Mouse (Mus musculus): ENCODE measurements at regions not wholly inside any gene's neighbourhood (a gene's known extent, or its start where the extent isn't known, plus 50 kb on each side); places are given as distances from the start of the nearest gene placed in this dataset.

GRCm38 (mm10) chr4:68624025-68624342, 330.2 kb downstream of the Brinp1 start:
- TF ChIP-seq CTCF (IDR thresholded peaks at IDR 0.05), result no peak
- TF ChIP-seq EP300 (IDR thresholded peaks at IDR 0.05), result no peak

Measured in lung, postnatal 0 days (tissue).